Mouse (Mus musculus): ENCODE measurements around the gene Gm3194. TPM values are rescaled to one million over a fixed set of nuclear protein-coding genes. Genes with fewer than 3 reads are reported as not detected.
"Not testable (repeated sequence)": the region's sequence is repeated elsewhere in the genome, so short reads cannot be mapped to it uniquely, and the experiment has no call there.

The Gm3194 gene
- 0.39 TPM in 2 replicates for polyA plus RNA-seq (2015; fragmentation: Nextera tagmentation; extraction: Ambion mirVana)

- not testable (repeated sequence) for H3K36me3 ChIP-seq; H3K4me1 ChIP-seq (replicated peaks); H3K4me3 ChIP-seq (replicated peaks); H3K4me2 ChIP-seq (replicated peaks); H3K9me3 ChIP-seq; H3K27ac ChIP-seq; H3K27me3 ChIP-seq (replicated peaks); H3K9ac ChIP-seq; ATAC-seq
- no CpG with 5 or more reads among the region's 3 CpGs for WGBS
These were observed at the start of gene Gm3194 for GRCm38 (mm10) chr14:5455367-5455766. Gm3194 (minus strand) TSS chr14:5455467.

- ATAC-seq; H3K4me2 ChIP-seq (replicated peaks); H3K27ac ChIP-seq; H3K27me3 ChIP-seq (replicated peaks); H3K4me3 ChIP-seq (replicated peaks); H3K9me3 ChIP-seq; H3K9ac ChIP-seq; H3K36me3 ChIP-seq; H3K4me1 ChIP-seq (replicated peaks): not testable (repeated sequence)
- no CpG with 5 or more reads among the region's 35 CpGs for WGBS
These were observed 46.1 kb upstream of the Gm3194 start, which contains the start of gene Gm3488 for GRCm38 (mm10) chr14:5501374-5501773. Gm3488 (plus strand) TSS chr14:5501674.

GRCm38 (mm10) chr14:5483907-5484306 lies 28.6 kb upstream of the Gm3194 start, which contains the start of gene Gm3187:
Gm3187 (plus strand) TSS chr14:5484207.
- H3K4me3 ChIP-seq (replicated peaks); H3K4me2 ChIP-seq (replicated peaks); H3K9me3 ChIP-seq; H3K36me3 ChIP-seq; H3K27me3 ChIP-seq (replicated peaks); H3K27ac ChIP-seq; ATAC-seq; H3K9ac ChIP-seq; H3K4me1 ChIP-seq (replicated peaks): not testable (repeated sequence)
- WGBS, result 83% methylated on average over 4 of the region's 5 CpGs

GRCm38 (mm10) chr14:5477730-5478129 lies 22.5 kb upstream of the Gm3194 start, which contains the start of gene Gm8246:
Gm8246 (minus strand) TSS chr14:5477830.
- not testable (repeated sequence) for H3K9ac ChIP-seq; H3K27me3 ChIP-seq (replicated peaks); H3K4me3 ChIP-seq (replicated peaks); H3K9me3 ChIP-seq; ATAC-seq; H3K4me2 ChIP-seq (replicated peaks); H3K36me3 ChIP-seq; H3K27ac ChIP-seq; H3K4me1 ChIP-seq (replicated peaks)
- WGBS, result no CpG with 5 or more reads among the region's 3 CpGs

GRCm38 (mm10) chr14:5460469-5460868 lies 5.2 kb upstream of the Gm3194 start:
- H3K4me1 ChIP-seq (replicated peaks); ATAC-seq; H3K4me3 ChIP-seq (replicated peaks); H3K27me3 ChIP-seq (replicated peaks); H3K36me3 ChIP-seq; H3K4me2 ChIP-seq (replicated peaks); H3K27ac ChIP-seq; H3K9me3 ChIP-seq; H3K9ac ChIP-seq: not testable (repeated sequence)
- no CpG with 5 or more reads among the region's 19 CpGs for WGBS

DNA sequence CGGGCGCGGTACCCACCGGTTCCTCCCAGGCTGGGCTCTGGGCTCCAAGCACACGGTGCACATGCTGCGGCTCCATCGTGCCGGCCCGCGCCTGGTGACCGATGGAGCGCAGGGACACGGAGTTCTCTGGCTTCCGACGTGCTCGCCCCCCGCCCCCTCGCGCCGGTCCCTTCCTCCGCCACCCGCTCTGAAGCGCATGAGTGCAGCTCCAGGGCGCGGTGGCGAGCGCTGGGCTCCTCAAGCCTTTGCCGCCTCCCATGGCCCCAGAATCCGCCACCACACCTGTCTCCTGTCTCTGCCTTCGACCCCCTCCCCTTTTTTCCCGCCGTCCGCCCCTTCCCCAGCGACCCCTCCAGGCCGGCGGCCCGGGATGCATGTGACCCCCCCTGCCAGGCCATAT lies 66.3 kb downstream of the Gm3194 start, which contains the start of gene Gm3500:
Gene Gm3500 (minus strand): TSS at position 101 of the 400 bp plus-strand sequence.
- ATAC-seq; H3K9me3 ChIP-seq; H3K27me3 ChIP-seq (replicated peaks); H3K4me1 ChIP-seq (replicated peaks); H3K9ac ChIP-seq; H3K4me2 ChIP-seq (replicated peaks); H3K4me3 ChIP-seq (replicated peaks); H3K36me3 ChIP-seq; H3K27ac ChIP-seq: not testable (repeated sequence)
- WGBS, result no CpG with 5 or more reads among the region's 37 CpGs

Other genes with a start within 250 kb of the Gm3194 start
- gene Gm3526, start 194.9 kb downstream of the Gm3194 start, polyA plus RNA-seq (2015; fragmentation: Nextera tagmentation; extraction: Ambion mirVana), result not detected in 2 replicates
- not detected in 2 replicates for gene Gm3542, start 120.5 kb downstream of the Gm3194 start, polyA plus RNA-seq (2015; fragmentation: Nextera tagmentation; extraction: Ambion mirVana)
- gene Gm3500, start 66.4 kb downstream of the Gm3194 start, polyA plus RNA-seq (2015; fragmentation: Nextera tagmentation; extraction: Ambion mirVana), result not detected in 2 replicates
- gene Gm8246, start 22.4 kb upstream of the Gm3194 start, polyA plus RNA-seq (2015; fragmentation: Nextera tagmentation; extraction: Ambion mirVana), result not detected in 2 replicates
- not detected in 2 replicates for gene Gm3187, start 28.7 kb upstream of the Gm3194 start, polyA plus RNA-seq (2015; fragmentation: Nextera tagmentation; extraction: Ambion mirVana)
- gene Gm3488, start 46.2 kb upstream of the Gm3194 start, polyA plus RNA-seq (2015; fragmentation: Nextera tagmentation; extraction: Ambion mirVana), result 0.43 and 0.52 TPM in 2 replicates
- gene Gm3532, start 83.0 kb upstream of the Gm3194 start, polyA plus RNA-seq (2015; fragmentation: Nextera tagmentation; extraction: Ambion mirVana), result not detected in 2 replicates
- gene Gm8265, start 177.6 kb upstream of the Gm3194 start, polyA plus RNA-seq (2015; fragmentation: Nextera tagmentation; extraction: Ambion mirVana), result not detected in 2 replicates
- gene Gm9603, start 232.0 kb upstream of the Gm3194 start, polyA plus RNA-seq (2015; fragmentation: Nextera tagmentation; extraction: Ambion mirVana), result not detected in 2 replicates